Mouse (Mus musculus): ENCODE measurements around the gene Syne3.

Gene Syne3

GRCm38 (mm10) chr12:105002340-105003132 is 7.1 kb downstream of the Syne3 start:
- in situ Hi-C loops (cut with MboI, MseI): loop anchor here (10.0 kb wide), 1 partner anchor 1568 kb away; the partner anchor contains the start of gene Ifi27

GRCm38 (mm10) chr12:105001317-105001716 is 8.3 kb downstream of the Syne3 start:
- in situ Hi-C loops (cut with MboI, MseI): loop anchor here (10.0 kb wide), 1 partner anchor 1567 kb away; the partner anchor contains the start of gene Ifi27

GRCm38 (mm10) chr12:105000487-105001283 is 8.9 kb downstream of the Syne3 start:
- in situ Hi-C loops (cut with MboI, MseI): loop anchor here (10.0 kb wide), 1 partner anchor 1566 kb away; the partner anchor contains the start of gene Ifi27

GRCm38 (mm10) chr12:104999171-104999570 is 10.4 kb downstream of the Syne3 start:
- in situ Hi-C loops (cut with MboI, MseI): no loop called here

GRCm38 (mm10) chr12:104998541-104998940 is 11.1 kb downstream of the Syne3 start:
- in situ Hi-C loops (cut with MboI, MseI): no loop called here

GRCm38 (mm10) chr12:104997641-104998293 is 11.8 kb downstream of the Syne3 start:
- in situ Hi-C loops (cut with MboI, MseI): no loop called here

GRCm38 (mm10) chr12:104997159-104997558 is 12.4 kb downstream of the Syne3 start:
- in situ Hi-C loops (cut with MboI, MseI): no loop called here

GRCm38 (mm10) chr12:104996012-104996728 is 13.4 kb downstream of the Syne3 start:
- in situ Hi-C loops (cut with MboI, MseI): no loop called here

GRCm38 (mm10) chr12:104995259-104995876 is 14.2 kb downstream of the Syne3 start:
- in situ Hi-C loops (cut with MboI, MseI): no loop called here

- in situ Hi-C loops (cut with MboI, MseI): no loop called here
Observed at GRCm38 (mm10) chr12:104992838-104993237, 16.8 kb downstream of the Syne3 start.

- in situ Hi-C loops (cut with MboI, MseI): no loop called here
Observed at GRCm38 (mm10) chr12:104992123-104992741, 17.4 kb downstream of the Syne3 start.

GRCm38 (mm10) chr12:104990741-104991454 is 18.7 kb downstream of the Syne3 start:
- in situ Hi-C loops (cut with MboI, MseI): no loop called here

GRCm38 (mm10) chr12:104987936-104988335 is 21.7 kb downstream of the Syne3 start:
- in situ Hi-C loops (cut with MboI, MseI): no loop called here

GRCm38 (mm10) chr12:104986781-104987180 is 22.8 kb downstream of the Syne3 start:
- in situ Hi-C loops (cut with MboI, MseI): no loop called here

- in situ Hi-C loops (cut with MboI, MseI): no loop called here
Observed at GRCm38 (mm10) chr12:104986001-104986400, 23.6 kb downstream of the Syne3 start.

- in situ Hi-C loops (cut with MboI, MseI): no loop called here
Observed at GRCm38 (mm10) chr12:104985088-104985487, 24.5 kb downstream of the Syne3 start.

- in situ Hi-C loops (cut with MboI, MseI): no loop called here
Observed at GRCm38 (mm10) chr12:104983476-104983875, 26.1 kb downstream of the Syne3 start.

GRCm38 (mm10) chr12:104978943-104979723 is 30.5 kb downstream of the Syne3 start:
- in situ Hi-C loops (cut with MboI, MseI): no loop called here

- in situ Hi-C loops (cut with MboI, MseI): no loop called here
Observed at GRCm38 (mm10) chr12:104978420-104978819, 31.2 kb downstream of the Syne3 start.
